Mouse (Mus musculus) cerebellum, adult 2 months (tissue): ENCODE measurements at regions not wholly inside any gene's neighbourhood (a gene's known extent, or its start where the extent isn't known, plus 50 kb on each side); places are given as distances from the start of the nearest gene placed in this dataset.
A peak's percentile ranks its signal among the peaks of the same experiment; 100 is the strongest.

Experiments used
- DNase-seq, 2 experiments: peaks; one replicate each; pipeline ENCODE4 v3.0.0; 2021
- H3K27ac ChIP-seq: fragments of 200-500 bp; 2 replicates; pipeline ENCODE4 v1.5.1; 2012; ENCODE audit warnings: low read length, control low read depth, inconsistent platforms; ENCODE audit not compliant: insufficient read depth
- H3K27me3 ChIP-seq: fragments of 200-500 bp; 2 replicates; pipeline ENCODE4 v1.6.1; 2012; ENCODE audit warnings: inconsistent platforms, mild to moderate bottlenecking, low read length, moderate library complexity; ENCODE audit not compliant: control insufficient read depth, insufficient read depth
- H3K4me1 ChIP-seq: fragments of 200-500 bp; 2 replicates; pipeline ENCODE4 v1.6.1; 2011; ENCODE audit warnings: low read length; ENCODE audit not compliant: control insufficient read depth, insufficient read depth
- H3K4me3 ChIP-seq: fragments of 200-500 bp; replicated peaks from 2 replicates; pipeline ENCODE3; 2011; ENCODE audit warnings: mild to moderate bottlenecking, low read depth, low read length, control low read depth; ENCODE audit not compliant: insufficient read depth
- CTCF ChIP-seq: fragments of 200-500 bp; IDR thresholded peaks from 2 replicates; pipeline ENCODE4 v1.5.1; 2011; ENCODE audit warnings: low read depth, mild to moderate bottlenecking, control low read depth, low read length, moderate library complexity, borderline replicate concordance; ENCODE audit not compliant: insufficient read depth
- POLR2A ChIP-seq: fragments of 200-500 bp; IDR thresholded peaks from 2 replicates; pipeline ENCODE4 v1.6.1; 2011; ENCODE audit warnings: low read length, control low read depth, borderline replicate concordance; ENCODE audit not compliant: insufficient read depth
- whole genome bisulfite sequencing: fragments of 180-500 bp; shearing (Covaris S2); methylation state at CpG from one replicate; pipeline ENCODE4 v1.1.7; 2018; 5-methylcytosine and 5-hydroxymethylcytosine counted together

- TF ChIP-seq POLR2A (0 out of 2 replicates have a peak, but pooled peaks have one; percentile 13), CTCF (no peak)
- WGBS, result 5% methylated on average over 18 of the region's 18 CpGs
- Histone ChIP-seq H3K27ac (0 out of 2 replicates have a peak overlapping the region, but pooled peaks have one; percentile 1), H3K4me1 (peaks cover 16% of the 10 kb centered on the region), H3K27me3 (no peaks in the 10 kb centered on the region), H3K4me3 (peak overlapping the region; percentile 3)
- peak; percentile 45 to 49 for DNase-seq
Observed at GRCm38 (mm10) chr12:69476631-69477091, 104.4 kb upstream of the Gm9887 start.

GRCm38 (mm10) chr12:69476131-69476530 lies 103.9 kb upstream of the Gm9887 start:
- no peak for DNase-seq
- WGBS, result 83% methylated on average over 4 of the region's 4 CpGs
- Histone ChIP-seq H3K27me3 (no peaks in the 10 kb centered on the region), H3K27ac (no peak overlapping the region), H3K4me3 (no peak overlapping the region), H3K4me1 (peaks cover 16% of the 10 kb centered on the region)
- no peak for TF ChIP-seq CTCF
- TF ChIP-seq POLR2A, result no peak

- WGBS, result 36% methylated on average over 17 of the region's 17 CpGs
- TF ChIP-seq POLR2A (no peak), CTCF (no peak)
- Histone ChIP-seq H3K4me3 (no peak overlapping the region), H3K4me1 (peaks cover 16% of the 10 kb centered on the region), H3K27me3 (no peaks in the 10 kb centered on the region), H3K27ac (no peak overlapping the region)
- DNase-seq, result peak; percentile 63 to 81
Observed at GRCm38 (mm10) chr12:69474916-69475661, 102.8 kb upstream of the Gm9887 start.

GRCm38 (mm10) chr12:69474141-69474915 lies 102.1 kb upstream of the Gm9887 start:
- WGBS, result 74% methylated on average over 14 of the region's 14 CpGs
- H3K27me3 ChIP-seq, result no peaks in the 10 kb centered on the region
- H3K27ac ChIP-seq, result no peak overlapping the region
- TF ChIP-seq CTCF, result no peak
- TF ChIP-seq POLR2A, result no peak
- peaks cover 16% of the 10 kb centered on the region for H3K4me1 ChIP-seq
- DNase-seq, result no peak
- no peak overlapping the region for H3K4me3 ChIP-seq

- 87% methylated on average over 13 of the region's 13 CpGs for WGBS
- Histone ChIP-seq H3K27ac (no peak overlapping the region), H3K4me3 (no peak overlapping the region), H3K4me1 (peaks cover 16% of the 10 kb centered on the region), H3K27me3 (no peaks in the 10 kb centered on the region)
- DNase-seq, result no peak
- no peak for TF ChIP-seq POLR2A
- no peak for TF ChIP-seq CTCF
Observed at GRCm38 (mm10) chr12:69473379-69474057, 101.3 kb upstream of the Gm9887 start.

GRCm38 (mm10) chr12:69472912-69473311 lies 100.7 kb upstream of the Gm9887 start:
- no peak for DNase-seq
- no peak for TF ChIP-seq CTCF
- no peak for TF ChIP-seq POLR2A
- H3K4me1 ChIP-seq, result peaks cover 16% of the 10 kb centered on the region
- WGBS, result 85% methylated on average over 9 of the region's 9 CpGs
- H3K27me3 ChIP-seq, result no peaks in the 10 kb centered on the region
- H3K4me3 ChIP-seq, result no peak overlapping the region
- no peak overlapping the region for H3K27ac ChIP-seq

- H3K4me1 ChIP-seq, result peaks cover 14% of the 10 kb centered on the region
- H3K27me3 ChIP-seq, result no peaks in the 10 kb centered on the region
- H3K27ac ChIP-seq, result no peak overlapping the region
- DNase-seq, result no peak
- TF ChIP-seq CTCF (no peak), POLR2A (no peak)
- WGBS, result 86% methylated on average over 5 of the region's 5 CpGs
- H3K4me3 ChIP-seq, result no peak overlapping the region
Observed at GRCm38 (mm10) chr12:69471876-69472275, 99.6 kb upstream of the Gm9887 start.
